Mouse (Mus musculus) liver, adult 2 months (tissue): Measurements from ENCODE around the gene Cdkal1. TPM values are rescaled to one million over a fixed set of nuclear protein-coding genes. Genes with fewer than 3 reads are reported as not detected.

ENCODE experiments used
- DNase-seq: peaks from one replicate; pipeline ENCODE4 v3.0.0-alpha.2; 2011; ENCODE audit warnings: low read depth, low spot score; ENCODE audit errors: extremely low read depth
- H3K27ac ChIP-seq: fragments of 200-500 bp; replicated peaks from 2 replicates; pipeline ENCODE4 v1.5.1; 2012; ENCODE audit warnings: low read depth, mild to moderate bottlenecking, control low read depth, inconsistent platforms, low read length; ENCODE audit not compliant: insufficient read depth
- H3K27me3 ChIP-seq: fragments of 200-500 bp; 2 replicates; pipeline ENCODE4 v1.6.1; 2012; ENCODE audit warnings: mild to moderate bottlenecking, moderate library complexity, low read length, inconsistent platforms; ENCODE audit not compliant: control insufficient read depth, insufficient read depth
- H3K36me3 ChIP-seq: fragments of 200-500 bp; 2 replicates; pipeline ENCODE4 v1.6.1; 2012; ENCODE audit warnings: low read length, inconsistent platforms; ENCODE audit not compliant: control insufficient read depth, insufficient read depth
- H3K4me1 ChIP-seq: fragments of 200-500 bp; 2 replicates; pipeline ENCODE4 v1.6.1; 2011; ENCODE audit warnings: low read length; ENCODE audit not compliant: control insufficient read depth, insufficient read depth
- H3K4me3 ChIP-seq: fragments of 200-500 bp; 2 replicates; pipeline ENCODE4 v1.5.1; 2011; ENCODE audit warnings: low read depth, mild to moderate bottlenecking, control low read depth, low read length, moderate library complexity; ENCODE audit not compliant: insufficient read depth
- H3K79me2 ChIP-seq: fragments of 200-500 bp; 2 replicates; pipeline ENCODE4 v1.6.1; 2012; ENCODE audit warnings: inconsistent platforms, mild to moderate bottlenecking, low read length, moderate library complexity; ENCODE audit not compliant: control insufficient read depth, insufficient read depth
- H3K9ac ChIP-seq: fragments of 200-500 bp; 2 replicates; pipeline ENCODE4 v1.6.1; 2012; ENCODE audit warnings: low read depth, mild to moderate bottlenecking, control low read depth, inconsistent platforms, low read length
- CTCF ChIP-seq: fragments of 200-500 bp; IDR thresholded peaks from 2 replicates; pipeline ENCODE4 v1.5.1; 2011; ENCODE audit warnings: low read depth, low read length, control low read depth
- POLR2A ChIP-seq: fragments of 200-500 bp; IDR thresholded peaks from 2 replicates; pipeline ENCODE4 v1.6.1; 2011; ENCODE audit warnings: low read length, control low read depth; ENCODE audit not compliant: insufficient read depth; ENCODE audit errors: extremely low read depth
- WGBS: fragments of 180-500 bp; shearing (Covaris S2); methylation state at CpG from one replicate; pipeline ENCODE4 v1.1.7; 2018; 5-methylcytosine and 5-hydroxymethylcytosine counted together
- polyA plus RNA-seq: library from polyadenylated mRNA; depleted of rRNA; stranded (reverse); fragments of >200 nt; gene quantifications from 2 replicates; pipeline ENCODE4 v1.2.3, GENCODE M21; 2012
- total RNA-seq: library from RNA; depleted of rRNA; stranded (reverse); fragments of >200 nt; gene quantifications from 2 replicates; pipeline ENCODE4 v1.2.3, GENCODE M21; 2014

Cdkal1 gene
- total and polyA plus RNA-seq, 2 experiments: 1.7 to 13.6 TPM

- no peak for DNase-seq
- Histone ChIP-seq H3K4me3 (no peak overlapping the region), H3K9ac (no peak overlapping the region), H3K27ac (no peak overlapping the region), H3K79me2 (no peaks in the 10 kb centered on the region), H3K36me3 (no peaks in the 10 kb centered on the region), H3K4me1 (no peaks in the 10 kb centered on the region), H3K27me3 (no peaks in the 10 kb centered on the region)
- WGBS: 89% methylated on average over 3 of the region's 3 CpGs
- no peak for TF ChIP-seq CTCF
- TF ChIP-seq POLR2A: no peak
These were observed 441.0 kb downstream of the Cdkal1 start for GRCm38 (mm10) chr13:29414470-29414869.

GRCm38 (mm10) chr13:29411176-29411575, 444.3 kb downstream of the Cdkal1 start:
- H3K27ac ChIP-seq: no peak overlapping the region
- H3K9ac ChIP-seq: no peak overlapping the region
- TF ChIP-seq POLR2A (no peak), CTCF (no peak)
- 73% methylated on average over 6 of the region's 6 CpGs for WGBS
- no peaks in the 10 kb centered on the region for H3K79me2 ChIP-seq
- H3K4me1 ChIP-seq: no peaks in the 10 kb centered on the region
- no peak overlapping the region for H3K4me3 ChIP-seq
- no peaks in the 10 kb centered on the region for H3K27me3 ChIP-seq
- no peaks in the 10 kb centered on the region for H3K36me3 ChIP-seq
- no peak for DNase-seq

- WGBS: 97% methylated on average over 1 of the region's 1 CpGs
- no peak for TF ChIP-seq CTCF
- TF ChIP-seq POLR2A: no peak
- no peaks in the 10 kb centered on the region for H3K36me3 ChIP-seq
- no peaks in the 10 kb centered on the region for H3K79me2 ChIP-seq
- H3K4me3 ChIP-seq: no peak overlapping the region
- no peaks in the 10 kb centered on the region for H3K27me3 ChIP-seq
- no peak overlapping the region for H3K27ac ChIP-seq
- H3K4me1 ChIP-seq: peaks cover 2% of the 10 kb centered on the region
- DNase-seq: no peak
- no peak overlapping the region for H3K9ac ChIP-seq
These were observed 447.9 kb downstream of the Cdkal1 start for GRCm38 (mm10) chr13:29407619-29408018.

GRCm38 (mm10) chr13:29405316-29405715, 450.2 kb downstream of the Cdkal1 start:
- Histone ChIP-seq H3K4me1 (peaks cover 2% of the 10 kb centered on the region), H3K27me3 (no peaks in the 10 kb centered on the region), H3K4me3 (no peak overlapping the region), H3K79me2 (no peaks in the 10 kb centered on the region), H3K9ac (no peak overlapping the region), H3K36me3 (no peaks in the 10 kb centered on the region), H3K27ac (no peak overlapping the region)
- 75% methylated on average over 5 of the region's 5 CpGs for whole genome bisulfite sequencing
- no peak for DNase-seq
- TF ChIP-seq CTCF: no peak
- TF ChIP-seq POLR2A: no peak

GRCm38 (mm10) chr13:29403217-29403616, 452.3 kb downstream of the Cdkal1 start:
- TF ChIP-seq CTCF: no peak
- H3K27me3 ChIP-seq: no peaks in the 10 kb centered on the region
- H3K36me3 ChIP-seq: no peaks in the 10 kb centered on the region
- peaks cover 2% of the 10 kb centered on the region for H3K4me1 ChIP-seq
- no peak overlapping the region for H3K4me3 ChIP-seq
- no peak for DNase-seq
- H3K27ac ChIP-seq: no peak overlapping the region
- WGBS: 94% methylated on average over 5 of the region's 5 CpGs
- no peaks in the 10 kb centered on the region for H3K79me2 ChIP-seq
- no peak overlapping the region for H3K9ac ChIP-seq

- WGBS: 87% methylated on average over 3 of the region's 3 CpGs
- Histone ChIP-seq H3K4me1 (peaks cover 2% of the 10 kb centered on the region), H3K79me2 (no peaks in the 10 kb centered on the region), H3K27me3 (no peaks in the 10 kb centered on the region), H3K9ac (no peak overlapping the region), H3K36me3 (no peaks in the 10 kb centered on the region), H3K27ac (no peak overlapping the region), H3K4me3 (no peak overlapping the region)
- no peak for DNase-seq
- TF ChIP-seq CTCF: no peak
- no peak for TF ChIP-seq POLR2A
These were observed 452.9 kb downstream of the Cdkal1 start for GRCm38 (mm10) chr13:29402526-29403040.
